Mouse (Mus musculus) midbrain, embryonic 15.5 days (tissue): ENCODE results near the gene Mad1l1. TPM values are rescaled to one million over a fixed set of nuclear protein-coding genes. Genes with fewer than 3 reads are reported as not detected.

Experiments
- ATAC-seq: fragments of 200-750 bp; cut with Nextera tagmentation; replicated peaks from 2 replicates; pipeline ENCODE4 v1.8.0; 2017; ENCODE audit warnings: moderate TSS enrichment
- H3K27ac ChIP-seq: fragments of 300-500 bp; sonication (generic); 2 replicates; pipeline ENCODE4 v1.5.1; 2015; ENCODE audit warnings: mild to moderate bottlenecking, inconsistent platforms
- H3K27me3 ChIP-seq: fragments of 300-500 bp; sonication (generic); replicated peaks from 2 replicates; pipeline ENCODE4 v1.6.1; 2015; ENCODE audit warnings: inconsistent platforms
- H3K36me3 ChIP-seq: fragments of 300-500 bp; sonication (generic); replicated peaks from 2 replicates; pipeline ENCODE4 v1.6.1; 2015; ENCODE audit warnings: inconsistent platforms
- H3K4me1 ChIP-seq: fragments of 300-500 bp; sonication (generic); 2 replicates; pipeline ENCODE4 v1.6.1; 2015; ENCODE audit warnings: inconsistent platforms
- H3K4me2 ChIP-seq: fragments of 300-500 bp; sonication (generic); 2 replicates; pipeline ENCODE4 v1.6.1; 2015; ENCODE audit warnings: inconsistent platforms, mild to moderate bottlenecking, moderate library complexity
- H3K4me3 ChIP-seq: fragments of 300-500 bp; sonication (generic); 2 replicates; pipeline ENCODE4 v1.5.1; 2015; ENCODE audit warnings: mild to moderate bottlenecking, inconsistent platforms
- H3K9ac ChIP-seq: fragments of 300-500 bp; sonication (generic); 2 replicates; pipeline ENCODE4 v1.6.1; 2015; ENCODE audit warnings: mild to moderate bottlenecking, inconsistent platforms
- H3K9me3 ChIP-seq: fragments of 300-500 bp; sonication (generic); 2 replicates; pipeline ENCODE4 v1.6.1; 2016; ENCODE audit warnings: inconsistent platforms
- WGBS: fragments of 180-500 bp; shearing (Covaris S2); methylation state at CpG from one replicate; pipeline ENCODE4 v1.1.7; 2015; ENCODE audit warnings: mixed read lengths; 5-methylcytosine and 5-hydroxymethylcytosine counted together
- polyA plus RNA-seq: library from polyadenylated mRNA; unstranded; fragments of >200 nt; fragmentation: Nextera tagmentation; extraction: Ambion mirVana; gene quantifications from 2 replicates; pipeline ENCODE4 v1.2.1, GENCODE M21; 2015

The Mad1l1 gene
- polyA plus RNA-seq, 1 experiment from 2014 or later, result 35.4 TPM

DNA sequence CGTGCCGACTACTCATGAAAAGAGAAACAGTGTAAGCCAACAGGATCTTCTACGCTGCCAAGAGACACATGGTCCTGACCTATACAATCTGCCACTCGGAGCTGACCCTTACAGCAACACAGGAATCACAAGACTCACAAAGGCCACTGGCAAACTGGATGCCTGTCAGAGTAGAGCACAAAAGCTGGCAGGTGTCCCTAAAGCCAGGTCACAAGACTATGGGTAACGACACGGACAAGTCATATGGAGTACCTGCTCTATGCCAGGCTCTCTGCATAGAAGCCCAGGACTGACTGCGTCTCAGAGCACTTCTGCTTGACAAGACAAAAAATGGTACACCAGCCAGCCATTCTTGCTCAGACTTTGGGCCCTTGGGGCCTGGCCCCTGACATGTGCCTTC, 234.1 kb downstream of the Mad1l1 start:
- no peak overlapping the region for H3K4me2 ChIP-seq
- peaks cover 17% of the 10 kb centered on the region for H3K4me1 ChIP-seq
- no peaks in the 10 kb centered on the region for H3K9me3 ChIP-seq
- no peaks in the 10 kb centered on the region for H3K36me3 ChIP-seq
- ATAC-seq, result no peak
- H3K9ac ChIP-seq, result no peak overlapping the region
- H3K27me3 ChIP-seq, result no peaks in the 10 kb centered on the region
- no peak overlapping the region for H3K4me3 ChIP-seq
- H3K27ac ChIP-seq, result no peak overlapping the region
- WGBS, result 91% methylated on average over 7 of the region's 7 CpGs

DNA sequence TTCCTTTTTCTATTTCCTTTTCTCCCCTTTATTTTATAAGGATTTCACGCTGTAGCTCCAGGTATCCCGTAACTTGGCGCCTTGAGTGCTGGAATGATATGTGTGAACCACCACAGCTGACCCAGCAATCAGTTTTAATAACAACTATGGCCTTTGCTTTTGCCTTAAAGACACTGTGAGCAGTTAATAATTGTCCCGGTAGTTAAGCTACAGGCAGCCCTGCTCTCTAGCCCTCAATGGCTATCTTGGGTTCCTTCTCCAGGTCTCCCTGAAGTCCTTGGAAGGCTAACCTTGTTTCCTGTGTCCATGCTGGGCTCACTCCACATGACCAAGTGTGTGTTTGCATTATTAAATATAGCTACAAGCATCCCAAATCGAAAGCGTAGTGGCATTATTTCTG, 237.0 kb downstream of the Mad1l1 start:
- H3K4me2 ChIP-seq, result no peak overlapping the region
- H3K9me3 ChIP-seq, result no peaks in the 10 kb centered on the region
- no peak overlapping the region for H3K27ac ChIP-seq
- H3K36me3 ChIP-seq, result no peaks in the 10 kb centered on the region
- no peak overlapping the region for H3K4me3 ChIP-seq
- no peaks in the 10 kb centered on the region for H3K4me1 ChIP-seq
- H3K9ac ChIP-seq, result no peak overlapping the region
- ATAC-seq, result no peak
- H3K27me3 ChIP-seq, result no peaks in the 10 kb centered on the region
- WGBS, result 91% methylated on average over 6 of the region's 6 CpGs

- Histone ChIP-seq H3K4me3 (no peak overlapping the region), H3K27ac (no peak overlapping the region), H3K9me3 (no peaks in the 10 kb centered on the region), H3K4me1 (no peaks in the 10 kb centered on the region), H3K9ac (no peak overlapping the region), H3K36me3 (no peaks in the 10 kb centered on the region), H3K4me2 (no peak overlapping the region), H3K27me3 (no peaks in the 10 kb centered on the region)
- ATAC-seq, result no peak
- WGBS, result 61% methylated on average over 5 of the region's 5 CpGs
Observed at GRCm38 (mm10) chr5:140083911-140084310, 237.4 kb downstream of the Mad1l1 start.

DNA sequence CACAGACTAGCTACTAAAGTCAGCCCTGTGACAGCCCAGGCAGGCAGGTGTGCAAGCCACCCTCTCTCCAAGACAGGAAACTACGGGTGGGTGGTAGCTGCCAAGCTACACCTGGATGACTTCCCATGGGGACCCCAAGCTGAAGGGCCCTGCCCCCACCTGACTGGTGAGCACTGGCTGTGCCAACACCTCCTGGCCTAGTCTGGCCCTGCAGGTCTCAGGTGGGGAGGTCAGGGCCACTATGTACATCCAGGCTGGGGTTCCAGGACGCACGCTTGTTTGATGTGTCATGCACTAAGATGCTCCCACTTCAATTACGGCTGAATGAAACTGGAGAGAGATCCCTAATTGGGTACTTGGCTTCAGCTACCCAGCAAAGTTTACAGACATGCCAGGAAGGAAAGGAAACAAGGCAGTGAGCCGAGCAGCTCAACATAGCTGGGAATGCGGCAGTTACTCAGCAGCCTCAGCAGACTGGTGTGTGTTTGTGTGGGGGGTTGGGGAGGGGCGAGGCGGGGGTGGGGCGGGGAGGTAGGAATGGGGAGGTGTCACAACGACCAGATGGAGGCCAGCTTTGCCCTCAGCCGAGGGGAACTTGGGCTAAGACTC, 239.0 kb downstream of the Mad1l1 start:
- no peak for ATAC-seq
- H3K4me1 ChIP-seq, result peaks cover 5% of the 10 kb centered on the region
- no peak overlapping the region for H3K4me3 ChIP-seq
- no peak overlapping the region for H3K4me2 ChIP-seq
- H3K9me3 ChIP-seq, result no peaks in the 10 kb centered on the region
- no peaks in the 10 kb centered on the region for H3K36me3 ChIP-seq
- no peak overlapping the region for H3K9ac ChIP-seq
- H3K27me3 ChIP-seq, result no peaks in the 10 kb centered on the region
- 61% methylated on average over 11 of the region's 11 CpGs for WGBS
- H3K27ac ChIP-seq, result no peak overlapping the region

DNA sequence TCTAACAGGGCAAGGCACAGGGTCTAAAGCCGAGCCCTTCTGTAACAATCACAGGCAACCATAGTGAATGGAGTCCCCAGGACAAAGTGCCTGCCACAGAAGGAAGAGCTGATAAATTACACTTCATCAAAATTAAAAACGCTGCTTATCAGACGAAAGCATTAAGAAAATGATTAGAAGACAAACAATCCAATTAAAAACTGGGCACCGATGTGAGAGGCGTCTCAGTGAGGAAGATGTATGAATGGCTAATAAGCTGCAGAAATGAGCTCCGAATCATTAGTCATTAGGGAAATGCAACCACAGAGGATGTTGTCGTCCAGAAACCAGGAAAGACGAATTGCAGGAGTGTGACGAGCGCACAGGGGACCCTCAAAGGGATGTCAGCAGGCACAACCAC, 240.3 kb downstream of the Mad1l1 start:
- ATAC-seq, result no peak
- peaks cover 5% of the 10 kb centered on the region for H3K4me1 ChIP-seq
- H3K4me2 ChIP-seq, result no peak overlapping the region
- H3K9me3 ChIP-seq, result no peaks in the 10 kb centered on the region
- no peak overlapping the region for H3K9ac ChIP-seq
- H3K27ac ChIP-seq, result peak overlapping the region; percentile 9; the same call in 1 of the 2 replicates
- no peaks in the 10 kb centered on the region for H3K27me3 ChIP-seq
- H3K36me3 ChIP-seq, result no peaks in the 10 kb centered on the region
- 53% methylated on average over 10 of the region's 10 CpGs for WGBS
- no peak overlapping the region for H3K4me3 ChIP-seq

- H3K4me1 ChIP-seq, result peaks cover 5% of the 10 kb centered on the region
- ATAC-seq, result no peak
Observed at GRCm38 (mm10) chr5:140079511-140079910, 241.8 kb downstream of the Mad1l1 start.

DNA sequence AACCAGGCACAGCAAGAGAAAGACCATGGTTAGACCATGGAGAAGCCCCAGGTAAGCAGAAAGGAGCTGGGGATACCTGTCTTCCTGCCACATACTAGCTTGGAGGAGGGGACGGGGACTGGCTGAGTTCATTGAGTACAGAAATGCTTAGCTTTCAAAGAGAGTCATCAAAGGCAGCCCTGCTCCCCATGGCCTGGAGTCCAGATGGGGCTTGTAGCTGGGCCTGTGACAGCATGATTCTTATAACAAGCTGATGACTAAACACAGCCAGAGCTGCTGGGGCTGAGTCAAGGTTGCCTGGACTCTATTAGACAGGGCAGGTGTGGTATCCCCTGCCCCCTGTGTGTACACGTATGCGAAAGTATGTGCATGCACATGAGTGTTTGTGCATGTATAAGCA, 242.9 kb downstream of the Mad1l1 start:
- H3K9me3 ChIP-seq, result no peaks in the 10 kb centered on the region
- peaks cover 14% of the 10 kb centered on the region for H3K4me1 ChIP-seq
- H3K27me3 ChIP-seq, result no peaks in the 10 kb centered on the region
- H3K27ac ChIP-seq, result no peak overlapping the region
- WGBS, result 81% methylated on average over 3 of the region's 3 CpGs
- no peaks in the 10 kb centered on the region for H3K36me3 ChIP-seq
- H3K4me3 ChIP-seq, result no peak overlapping the region
- H3K4me2 ChIP-seq, result no peak overlapping the region
- no peak for ATAC-seq
- no peak overlapping the region for H3K9ac ChIP-seq

More at GRCm38 (mm10) chr5:140079511-140079910, 241.8 kb downstream of the Mad1l1 start:
- Histone ChIP-seq H3K4me2 (no peak overlapping the region), H3K27me3 (no peaks in the 10 kb centered on the region), H3K9me3 (no peaks in the 10 kb centered on the region), H3K4me3 (no peak overlapping the region), H3K27ac (no peak overlapping the region), H3K9ac (no peak overlapping the region), H3K36me3 (no peaks in the 10 kb centered on the region)
- WGBS, result 100% methylated on average over 4 of the region's 4 CpGs

GRCm38 (mm10) chr5:140076438-140076837, 244.9 kb downstream of the Mad1l1 start:
- Histone ChIP-seq H3K9me3 (no peaks in the 10 kb centered on the region), H3K36me3 (no peaks in the 10 kb centered on the region), H3K4me2 (no peak overlapping the region), H3K27me3 (no peaks in the 10 kb centered on the region), H3K4me3 (no peak overlapping the region), H3K27ac (no peak overlapping the region), H3K4me1 (peaks cover 21% of the 10 kb centered on the region), H3K9ac (no peak overlapping the region)
- WGBS, result 92% methylated on average over 2 of the region's 2 CpGs
- ATAC-seq, result no peak

DNA sequence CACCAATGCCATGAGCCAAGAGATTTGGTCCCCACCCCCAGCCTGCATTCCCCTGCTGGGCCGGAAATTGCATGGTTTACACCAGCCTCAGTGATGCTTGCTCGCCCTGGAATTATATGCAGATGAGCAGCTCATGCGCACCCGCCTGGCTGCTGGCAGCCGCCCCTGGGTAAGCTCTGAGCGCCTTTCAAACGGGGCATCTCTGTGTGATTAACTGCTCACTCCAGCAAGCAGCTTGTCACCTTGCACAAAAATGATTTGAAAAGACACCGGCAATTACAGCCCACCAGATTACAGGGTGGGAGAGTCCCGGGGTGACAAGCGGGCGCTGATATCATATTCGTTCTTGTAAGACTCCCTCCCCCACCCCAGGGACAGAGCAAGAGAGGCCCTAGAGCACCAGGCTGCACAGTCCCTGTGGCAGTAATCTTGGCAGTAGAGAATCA, 247.7 kb downstream of the Mad1l1 start:
- Histone ChIP-seq H3K4me2 (no peak overlapping the region), H3K9ac (no peak overlapping the region), H3K4me3 (no peak overlapping the region), H3K27ac (peak overlapping the region; percentile 67), H3K36me3 (no peaks in the 10 kb centered on the region), H3K9me3 (no peaks in the 10 kb centered on the region), H3K4me1 (peaks cover 21% of the 10 kb centered on the region), H3K27me3 (no peaks in the 10 kb centered on the region)
- peak; percentile 81 for ATAC-seq
- 15% methylated on average over 12 of the region's 12 CpGs for WGBS

- no peaks in the 10 kb centered on the region for H3K36me3 ChIP-seq
- no peaks in the 10 kb centered on the region for H3K27me3 ChIP-seq
- 39% methylated on average over 1 of the region's 1 CpGs for WGBS
- no peak overlapping the region for H3K4me2 ChIP-seq
- H3K9ac ChIP-seq, result no peak overlapping the region
- peak overlapping the region; percentile 67 for H3K27ac ChIP-seq
- peak; percentile 30; the same call in 1 of the 2 replicates for ATAC-seq
- H3K9me3 ChIP-seq, result no peaks in the 10 kb centered on the region
- H3K4me1 ChIP-seq, result peaks cover 18% of the 10 kb centered on the region
- H3K4me3 ChIP-seq, result no peak overlapping the region
Observed at GRCm38 (mm10) chr5:140073148-140073670, 248.1 kb downstream of the Mad1l1 start.

DNA sequence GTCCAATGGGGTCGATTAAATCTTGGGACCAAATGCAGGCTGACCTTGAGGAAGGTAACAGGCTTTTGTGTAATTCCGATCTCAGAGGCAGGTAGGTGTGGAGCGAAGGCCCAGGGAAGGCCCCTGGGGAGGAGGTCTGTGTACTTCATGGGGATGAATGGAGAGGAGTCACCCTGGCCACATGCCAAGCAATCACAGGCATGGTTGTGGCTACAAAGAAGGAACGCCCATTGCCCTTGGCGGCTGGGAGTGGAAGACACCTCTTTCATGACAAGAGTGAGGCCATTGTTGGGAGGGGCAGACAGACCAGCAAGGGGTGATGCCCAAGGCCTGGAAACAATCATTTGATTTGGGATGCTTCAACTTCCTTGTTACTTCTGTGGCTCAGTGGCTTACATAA, 252.8 kb downstream of the Mad1l1 start:
- no peaks in the 10 kb centered on the region for H3K9me3 ChIP-seq
- no peak for ATAC-seq
- H3K36me3 ChIP-seq, result no peaks in the 10 kb centered on the region
- no peak overlapping the region for H3K9ac ChIP-seq
- H3K27ac ChIP-seq, result no peak overlapping the region
- H3K27me3 ChIP-seq, result no peaks in the 10 kb centered on the region
- peaks cover 8% of the 10 kb centered on the region for H3K4me1 ChIP-seq
- no peak overlapping the region for H3K4me2 ChIP-seq
- no peak overlapping the region for H3K4me3 ChIP-seq
- 66% methylated on average over 5 of the region's 5 CpGs for WGBS

DNA sequence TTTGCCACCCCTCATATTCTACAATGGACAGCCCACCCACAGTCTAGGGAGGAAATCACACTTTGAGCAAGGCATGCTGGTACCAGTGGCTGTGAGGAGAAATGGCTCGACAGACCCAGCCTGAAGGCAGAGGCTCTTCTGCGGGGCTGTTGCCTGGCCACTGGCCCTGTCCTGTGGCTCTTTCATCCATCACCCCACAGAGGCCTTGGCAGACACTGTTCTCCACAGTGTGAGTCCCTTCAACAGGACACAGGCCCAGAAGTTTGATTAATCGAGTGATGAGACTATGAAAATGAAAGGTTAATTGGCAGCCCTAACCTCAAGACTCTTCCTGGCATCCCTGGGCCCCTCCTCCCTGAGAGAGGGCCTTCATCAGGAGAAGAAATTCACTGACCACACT, 253.3 kb downstream of the Mad1l1 start:
- Histone ChIP-seq H3K27me3 (no peaks in the 10 kb centered on the region), H3K9ac (no peak overlapping the region), H3K4me2 (no peak overlapping the region), H3K4me3 (no peak overlapping the region), H3K4me1 (peaks cover 4% of the 10 kb centered on the region), H3K27ac (no peak overlapping the region), H3K36me3 (no peaks in the 10 kb centered on the region), H3K9me3 (no peaks in the 10 kb centered on the region)
- 52% methylated on average over 3 of the region's 3 CpGs for WGBS
- no peak for ATAC-seq

GRCm38 (mm10) chr5:140066769-140067168, 254.6 kb downstream of the Mad1l1 start:
- ATAC-seq, result no peak
- Histone ChIP-seq H3K4me3 (no peak overlapping the region), H3K9me3 (no peaks in the 10 kb centered on the region), H3K4me1 (no peaks in the 10 kb centered on the region), H3K27ac (no peak overlapping the region), H3K27me3 (no peaks in the 10 kb centered on the region), H3K9ac (no peak overlapping the region), H3K36me3 (no peaks in the 10 kb centered on the region), H3K4me2 (no peak overlapping the region)
- WGBS, result 77% methylated on average over 8 of the region's 8 CpGs
